Mouse (Mus musculus) frontal cortex, postnatal 25 days (tissue): ENCODE measurements around the gene Gm498.

Experiments used
- DNase-seq, 2 experiments: peaks; one replicate each; pipeline ENCODE4 v3.0.0; 2022; ENCODE audit warnings: low spot score in 2 of 2

Gene Gm498

DNA sequence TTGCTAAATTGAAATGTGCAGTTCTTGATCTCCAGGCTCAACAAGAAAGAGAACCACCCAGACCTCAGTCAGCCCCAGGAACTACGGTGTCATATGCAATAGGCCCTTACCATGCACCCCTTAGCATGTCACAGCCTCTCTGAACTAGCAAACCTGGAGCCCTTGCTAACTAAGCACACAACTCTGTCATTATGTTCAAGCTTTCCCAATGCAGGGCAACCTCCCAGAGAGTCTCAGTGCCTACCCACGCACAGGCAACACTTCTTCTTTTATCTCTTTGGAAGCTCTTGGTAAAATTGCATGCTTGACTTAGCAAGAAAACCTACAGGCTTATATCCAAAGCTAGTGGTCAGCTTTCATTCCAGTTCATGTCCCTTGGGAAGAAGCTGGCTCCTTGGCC lies 24.5 kb downstream of the Gm498 start:
- no peak for DNase-seq

DNA sequence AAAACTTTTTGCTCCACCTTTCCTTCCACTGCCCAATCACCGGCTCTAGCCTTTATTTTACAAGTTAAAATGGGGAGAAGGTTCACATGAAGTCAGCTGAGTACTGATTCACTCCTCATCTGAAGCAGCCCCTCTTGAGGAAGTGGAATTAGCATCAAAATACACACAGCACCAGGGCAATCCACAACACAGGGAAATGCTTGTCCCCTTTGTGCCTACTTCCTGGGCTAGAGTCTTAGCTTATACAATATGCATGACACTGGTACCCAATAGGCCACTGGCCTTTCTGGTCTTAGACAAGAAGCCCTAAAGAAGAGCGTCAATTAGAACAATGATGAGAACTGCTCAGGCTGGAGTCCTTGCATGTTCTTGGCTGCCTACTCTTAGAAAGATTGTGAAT lies 25.7 kb downstream of the Gm498 start:
- no peak for DNase-seq

DNA sequence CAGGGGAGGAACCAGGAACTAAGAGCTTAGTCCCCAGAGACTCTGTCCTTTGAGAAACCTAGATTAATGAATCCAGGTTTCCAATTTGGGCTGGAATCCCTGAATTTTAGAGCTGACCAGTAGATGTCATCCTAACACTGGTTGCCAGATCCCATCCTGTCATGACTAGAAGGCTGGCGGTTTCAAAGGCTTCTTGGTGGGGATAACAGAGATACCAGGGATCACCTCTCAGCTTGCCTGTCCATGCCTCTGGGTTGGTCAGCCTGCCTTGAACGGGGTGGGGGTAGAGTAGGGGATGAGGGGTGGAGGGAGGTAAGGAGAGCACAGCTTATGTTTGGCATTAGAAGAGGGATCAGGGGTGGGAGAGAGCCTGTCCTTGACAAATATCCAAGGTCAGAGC lies 34.0 kb downstream of the Gm498 start:
- DNase-seq = no peak

DNA sequence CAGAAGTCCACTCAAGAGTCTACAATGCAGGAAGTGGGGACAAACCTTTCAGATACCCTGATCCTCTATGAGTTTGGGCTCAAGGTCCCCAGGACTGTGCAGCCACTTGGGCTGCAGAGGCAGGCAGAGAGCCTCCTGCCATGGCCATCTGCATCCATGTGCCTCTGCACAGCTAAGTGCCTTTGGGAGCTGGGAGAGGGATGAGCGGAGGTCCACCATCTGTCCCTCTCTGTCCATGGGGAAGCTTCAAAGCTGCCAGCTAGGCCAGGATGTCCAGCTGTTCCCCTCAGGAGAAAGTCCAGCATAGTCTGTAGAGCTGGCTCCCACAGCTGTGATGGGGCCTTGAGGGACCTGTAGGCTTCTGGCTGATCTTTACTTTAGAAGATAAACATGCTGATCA lies 38.5 kb downstream of the Gm498 start:
- DNase-seq = no peak

DNA sequence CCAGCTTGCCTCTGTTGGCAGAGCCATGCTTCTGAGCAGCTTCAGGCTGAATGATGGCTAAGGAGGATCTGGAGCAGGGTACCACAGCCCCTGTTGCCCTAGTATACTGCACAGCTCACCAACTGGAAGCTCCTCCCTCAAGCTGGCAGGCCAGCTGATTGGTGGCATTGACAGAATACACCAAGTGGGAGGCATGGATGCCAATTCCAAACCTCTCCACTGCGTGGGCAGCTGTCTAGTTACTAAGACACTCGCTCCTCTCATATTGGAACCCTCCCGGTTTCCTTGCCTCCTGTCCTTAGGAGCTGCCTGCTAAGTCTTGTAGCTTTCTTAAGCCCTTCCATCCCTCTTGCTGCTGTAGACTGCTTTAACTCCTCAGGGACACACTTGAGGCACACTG lies 39.0 kb downstream of the Gm498 start:
- no peak for DNase-seq

DNA sequence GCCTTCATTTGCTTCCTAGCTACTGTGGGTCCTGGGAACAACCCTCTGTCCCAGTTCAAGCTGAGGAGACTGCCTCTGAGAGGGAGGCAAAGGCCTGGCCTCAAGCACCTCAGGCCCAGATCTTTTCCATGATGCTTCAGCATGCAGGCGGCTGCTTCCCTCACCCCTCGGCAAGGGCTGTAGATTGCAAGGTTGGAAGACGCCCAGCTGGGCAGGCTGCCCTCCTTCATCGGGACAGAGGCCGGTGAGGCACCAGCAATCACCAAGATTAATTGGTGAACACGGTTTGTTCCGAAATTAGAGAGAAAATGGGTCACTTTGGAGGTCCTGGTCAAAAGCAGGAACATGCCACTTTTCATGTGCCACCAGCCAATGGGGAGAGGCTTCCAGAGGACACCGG lies 47.0 kb downstream of the Gm498 start:
- DNase-seq = no peak

DNA sequence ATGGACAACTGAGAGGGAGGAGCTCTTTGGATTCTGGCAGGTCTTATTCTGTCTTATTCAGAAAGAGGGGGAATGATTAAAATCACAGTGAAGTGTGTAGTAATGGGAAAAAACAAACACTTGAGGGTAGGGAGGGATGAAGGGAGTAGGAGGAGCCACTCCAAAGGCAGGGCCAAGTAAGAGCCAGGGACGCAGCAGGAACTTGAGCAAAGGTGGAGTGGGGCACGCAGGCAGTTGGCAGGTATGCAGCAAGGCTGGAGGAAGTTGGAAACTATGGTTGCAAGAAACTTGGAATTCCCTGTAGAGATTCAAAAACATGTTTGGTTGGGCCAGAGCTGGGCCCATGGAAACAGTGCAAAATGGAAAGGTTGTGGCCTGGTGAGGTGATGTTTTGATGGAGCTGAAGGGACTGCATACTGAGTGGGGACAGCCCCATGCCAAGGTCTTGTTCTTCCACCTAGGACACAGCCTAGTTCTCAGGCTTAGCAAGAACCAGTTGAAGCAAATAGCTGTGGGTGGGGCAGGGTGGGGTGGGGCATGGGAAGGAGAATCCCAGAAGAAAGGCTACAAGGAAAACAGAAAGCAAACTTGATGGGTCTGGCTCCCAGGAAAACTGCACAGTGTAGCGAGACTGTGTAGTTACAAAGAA lies 52.5 kb downstream of the Gm498 start:
- DNase-seq = no peak

DNA sequence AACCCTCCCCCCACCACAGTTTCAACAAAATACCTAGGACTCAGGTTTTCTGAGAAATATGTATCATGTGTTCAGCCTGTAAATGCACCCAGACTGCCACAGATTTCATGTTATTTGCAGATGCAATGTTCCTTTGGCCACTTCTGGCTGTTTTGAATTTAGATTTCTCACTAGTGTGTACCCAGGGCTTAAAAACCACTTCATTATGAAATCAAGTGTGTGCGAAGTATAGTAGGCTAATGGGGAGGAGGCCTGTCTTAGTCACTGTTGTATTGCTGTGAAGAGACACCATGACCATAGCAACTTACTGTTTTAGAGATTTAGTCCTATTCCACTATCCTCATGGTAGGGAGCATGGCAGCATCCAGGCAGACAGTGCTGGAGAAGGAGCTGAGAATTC lies 63.3 kb downstream of the Gm498 start:
- DNase-seq = no peak

DNA sequence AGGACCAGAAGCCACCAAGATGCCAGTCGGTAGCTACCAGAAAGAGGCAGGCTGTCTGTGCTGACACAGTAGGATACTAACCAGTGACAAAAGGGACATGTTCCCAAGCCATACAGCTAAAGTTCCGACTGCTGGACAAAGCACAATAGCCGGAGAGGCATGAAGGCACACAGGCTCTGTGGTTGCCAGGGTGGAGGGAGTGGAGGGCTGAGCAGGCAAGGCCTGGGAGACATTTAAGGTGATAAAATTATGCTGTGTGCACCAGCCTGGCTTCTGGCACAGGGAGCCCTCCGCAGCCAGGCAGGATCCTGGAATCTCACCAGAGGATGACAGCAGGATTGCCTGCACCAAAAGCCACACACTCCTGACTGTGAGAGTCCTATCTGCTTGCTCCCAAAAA lies 72.0 kb downstream of the Gm498 start:
- no peak for DNase-seq

DNA sequence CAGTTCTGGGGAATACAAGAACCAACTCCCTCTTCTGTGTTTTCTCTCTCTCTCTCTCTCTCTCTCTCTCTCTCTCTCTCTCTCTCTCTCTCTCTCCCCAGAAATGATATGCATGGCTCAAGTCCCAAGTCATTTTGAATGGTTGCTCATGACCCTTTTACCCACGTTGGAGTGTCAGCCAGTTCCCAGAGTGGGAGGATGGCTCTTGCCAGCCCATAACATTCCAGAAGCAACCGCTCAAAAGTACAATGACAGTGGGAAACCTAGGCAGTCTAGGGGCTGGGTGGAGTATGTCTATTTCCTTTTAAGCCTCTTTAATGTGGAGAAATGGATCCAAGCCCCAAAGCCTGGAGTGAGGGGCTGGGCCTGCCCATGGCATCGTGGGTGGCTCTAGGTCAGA lies 72.8 kb downstream of the Gm498 start:
- DNase-seq = no peak

DNA sequence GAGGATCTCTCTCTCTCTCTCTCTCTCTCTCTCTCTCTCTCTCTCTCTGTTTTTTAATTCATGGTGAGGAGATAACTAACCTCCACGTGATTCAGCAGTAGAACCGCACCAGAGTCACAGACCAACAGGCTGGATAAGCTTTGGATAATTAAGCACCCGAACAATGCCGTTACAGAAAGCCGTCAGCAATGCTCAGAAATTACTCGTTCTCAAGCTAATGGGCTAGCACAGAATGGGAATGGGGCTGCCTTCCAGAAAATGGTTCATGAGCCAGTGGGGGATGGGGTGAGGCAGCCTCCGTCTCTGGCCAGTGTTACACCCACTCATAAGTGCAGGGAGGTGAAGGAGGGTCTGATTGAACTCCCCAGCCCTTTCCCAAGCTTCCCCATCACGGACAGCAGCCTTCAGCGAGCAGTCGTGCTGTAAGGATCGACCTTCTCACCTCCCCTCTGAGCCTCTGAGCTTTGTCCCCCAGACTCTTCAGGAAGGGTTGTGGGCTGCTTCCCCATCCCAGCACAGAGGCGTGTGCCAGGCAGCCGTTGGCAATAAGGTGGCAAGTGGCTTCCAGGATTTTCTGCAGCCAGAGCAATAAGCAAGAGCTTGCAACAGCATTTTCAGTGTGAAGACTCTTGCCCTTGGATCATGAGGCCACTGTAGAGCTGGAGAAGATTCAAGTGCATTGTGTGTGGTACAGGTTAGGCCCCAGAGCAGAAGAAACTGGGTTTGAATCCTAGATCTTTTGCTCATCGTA lies 76.5 kb downstream of the Gm498 start:
- no peak for DNase-seq

DNA sequence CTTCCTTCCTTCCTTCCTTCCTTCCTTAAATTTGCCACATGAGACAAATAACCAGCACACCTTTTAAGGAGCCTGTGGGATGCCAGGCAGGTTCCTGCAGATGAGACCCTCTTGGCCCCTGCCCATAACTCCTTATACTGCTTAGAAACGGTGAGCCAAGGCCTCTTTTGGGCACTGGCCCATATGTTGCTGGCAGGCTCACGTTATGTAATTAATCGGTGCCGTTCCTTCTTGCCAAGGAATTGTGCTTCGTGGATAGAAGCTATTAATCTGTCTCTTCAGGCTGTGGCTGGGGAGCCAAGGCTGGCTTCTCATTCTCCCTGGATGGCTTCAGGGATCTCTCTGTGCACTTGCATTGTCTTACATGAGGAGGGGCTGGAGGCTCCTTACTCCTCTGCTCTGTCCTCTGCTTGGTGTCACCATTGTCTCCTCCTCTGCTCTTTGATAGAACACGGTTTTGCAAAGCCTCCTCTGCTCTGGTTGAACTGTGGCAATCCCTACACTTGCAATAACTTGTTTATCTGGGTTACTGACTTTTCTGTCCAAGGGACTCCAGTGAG lies 77.9 kb downstream of the Gm498 start:
- DNase-seq = no peak
